Mouse (Mus musculus): Measurements from ENCODE around the gene Fn1.

- no peak for TF ChIP-seq CTCF (IDR thresholded peaks at IDR 0.05)
- TF ChIP-seq POLR2A (IDR thresholded peaks at IDR 0.05; ENCODE audit: insufficient read depth, low read depth, low read length): no peak
Observed at GRCm38 (mm10) chr1:71688272-71688925, 35.4 kb upstream of the Fn1 start.

Measured in heart, adult 2 months (tissue).